Comparison of ENCODE assay signal across 8 mouse cellular contexts in genomic region chr5:129096511-129096910, GRCm38 (mm10). TPM values are rescaled to one million over a fixed set of nuclear protein-coding genes. Genes with fewer than 3 reads are reported as not detected.
A peak's percentile ranks its signal among the peaks of the same experiment; 100 is the strongest.
DNase-seq lines count a peak whose midpoint lies in the region; ATAC-seq lines count a peak whose summit lies in the region.

TSS of gene Adgrd1 (plus strand) at chr5:129096750.

- peak; percentile 4 for DNase-seq in kidney, adult 9 months
- no peak for DNase-seq in kidney, adult 18-20 months
- no peak for DNase-seq in gonadal fat pad, adult 2 months (ENCODE audit: low read depth)
- peak; percentile 13 for DNase-seq in large intestine, adult 2 months (ENCODE audit: low read depth, low spot score)
- DNase-seq in urinary bladder, adult 2 months (ENCODE audit: low spot score): peak; percentile 46
- DNase-seq in embryo, embryonic 10.5 days (ENCODE audit: low spot score): no peak
- DNase-seq in right cerebral cortex, postnatal 4 days: no peak

- WGBS in large intestine, adult 2 months: 4% methylated on average over 6 of the region's 6 CpGs

- ATAC-seq in megakaryocyte-erythroid progenitor cell, adult 5-6 weeks (replicated peaks; ENCODE audit: low FRiP score, low TSS enrichment, poor library complexity, severe bottlenecking): no peak

RNA-seq across cellular contexts. Expression of gene Adgrd1, which starts in this region (rescaled TPM):
- polyA plus RNA-seq in gonadal fat pad, adult 2 months (2012; rRNA removed): 10.8 and 16.4 TPM in 2 replicates
- polyA plus RNA-seq in large intestine, adult 2 months (2012; rRNA removed): 8.0 and 11.0 TPM in 2 replicates
- polyA plus RNA-seq in urinary bladder, adult 2 months (2012; rRNA removed): 43.0 and 78.3 TPM in 2 replicates
- total RNA-seq in megakaryocyte-erythroid progenitor cell, adult 5-6 weeks (2014; fragmentation: Nextera tagmentation): 0.94 and 1.1 TPM in 2 replicates
- 0.14 TPM in 1 of 2 replicates, not detected in the other for total RNA-seq in megakaryocyte-erythroid progenitor cell, adult 5-6 weeks (2017)

Comparison
In these comparisons a context has a peak if more than half of its experiments do, and no peak if none do; other contexts are left out.
1. DNase-seq: peak in kidney, adult 9 months (single experiment), large intestine, adult 2 months (single experiment) and urinary bladder, adult 2 months (single experiment); none in kidney, adult 18-20 months (single experiment), gonadal fat pad, adult 2 months (single experiment), embryo, embryonic 10.5 days (single experiment) and right cerebral cortex, postnatal 4 days (single experiment).